Mouse (Mus musculus): ENCODE data around the gene Ckap5. TPM values are rescaled to one million over a fixed set of nuclear protein-coding genes. Genes with fewer than 3 reads are reported as not detected.
"Not testable (repeated sequence)": the region's sequence is repeated elsewhere in the genome, so short reads cannot be mapped to it uniquely, and the experiment has no call there.

The Ckap5 gene
- polyA plus RNA-seq (2016; fragmentation: Nextera tagmentation; extraction: Ambion mirVana) = 163 and 164 TPM in 2 replicates

- H3K9me3 ChIP-seq = no peaks in the 10 kb centered on the region
- H3K4me1 ChIP-seq = peaks cover 3% of the 10 kb centered on the region; the same call in 1 of the 2 replicates
- H3K36me3 ChIP-seq = peaks cover 25% of the 10 kb centered on the region
- no peaks in the 10 kb centered on the region for H3K27me3 ChIP-seq
- WGBS = under 1% methylated on average over 64 of the region's 64 CpGs
- H3K4me3 ChIP-seq = peak within 1 kb of the TSS; percentile 96
- H3K27ac ChIP-seq (replicated peaks) = peak within 1 kb of the TSS; percentile 84
- ATAC-seq (ENCODE audit: low FRiP score, low read depth) = peak; percentile 99
- peak within 1 kb of the TSS; percentile 61 for H3K4me2 ChIP-seq (replicated peaks)
- H3K9ac ChIP-seq (replicated peaks) = peak within 1 kb of the TSS; percentile 94
Observed at GRCm38 (mm10) chr2:91526294-91527146, at the start of gene Ckap5. TSS of gene Ckap5 (plus strand) at chr2:91526762.

GRCm38 (mm10) chr2:91476841-91477240 is 49.7 kb upstream of the Ckap5 start:
- Histone ChIP-seq H3K27me3 (no peaks in the 10 kb centered on the region), H3K27ac (replicated peaks) (no peak overlapping the region), H3K4me3 (no peak overlapping the region), H3K9ac (replicated peaks) (no peak overlapping the region), H3K4me2 (replicated peaks) (no peak overlapping the region), H3K4me1 (no peaks in the 10 kb centered on the region), H3K36me3 (peaks cover 76% of the 10 kb centered on the region), H3K9me3 (no peaks in the 10 kb centered on the region)
- ATAC-seq (ENCODE audit: low FRiP score, low read depth) = no peak
- 87% methylated on average over 7 of the region's 7 CpGs for WGBS

- ATAC-seq (ENCODE audit: low FRiP score, low read depth) = 0 out of 2 replicates have a peak, but pooled peaks have one; percentile 27
- Histone ChIP-seq H3K9me3 (no peaks in the 10 kb centered on the region), H3K36me3 (peaks cover 64% of the 10 kb centered on the region), H3K27ac (replicated peaks) (no peak overlapping the region), H3K4me2 (replicated peaks) (no peak overlapping the region), H3K4me1 (no peaks in the 10 kb centered on the region), H3K4me3 (no peak overlapping the region), H3K9ac (replicated peaks) (no peak overlapping the region), H3K27me3 (no peaks in the 10 kb centered on the region)
- 97% methylated on average over 9 of the region's 9 CpGs for WGBS
Observed at GRCm38 (mm10) chr2:91480399-91480801, 46.2 kb upstream of the Ckap5 start.

GRCm38 (mm10) chr2:91480805-91481514 is 45.6 kb upstream of the Ckap5 start:
- ATAC-seq (ENCODE audit: low FRiP score, low read depth) = peak; percentile 73; the same call in 1 of the 2 replicates
- peaks cover 63% of the 10 kb centered on the region for H3K36me3 ChIP-seq

GRCm38 (mm10) chr2:91484698-91485097 is 41.9 kb upstream of the Ckap5 start:
- Histone ChIP-seq H3K36me3 (peaks cover 59% of the 10 kb centered on the region), H3K4me1 (no peaks in the 10 kb centered on the region), H3K4me2 (replicated peaks) (no peak overlapping the region), H3K9me3 (no peaks in the 10 kb centered on the region), H3K4me3 (no peak overlapping the region), H3K9ac (replicated peaks) (no peak overlapping the region), H3K27ac (replicated peaks) (no peak overlapping the region), H3K27me3 (no peaks in the 10 kb centered on the region)
- no peak for ATAC-seq (ENCODE audit: low FRiP score, low read depth)
- 85% methylated on average over 4 of the region's 4 CpGs for WGBS

More at GRCm38 (mm10) chr2:91480805-91481514, 45.6 kb upstream of the Ckap5 start:
- Histone ChIP-seq H3K4me1 (no peaks in the 10 kb centered on the region), H3K4me2 (replicated peaks) (no peak overlapping the region), H3K4me3 (no peak overlapping the region), H3K9me3 (no peaks in the 10 kb centered on the region), H3K9ac (replicated peaks) (no peak overlapping the region), H3K27me3 (no peaks in the 10 kb centered on the region), H3K27ac (replicated peaks) (no peak overlapping the region)
- 68% methylated on average over 6 of the region's 6 CpGs for WGBS

- H3K27me3 ChIP-seq = no peaks in the 10 kb centered on the region
- no peak overlapping the region for H3K9ac ChIP-seq (replicated peaks)
- no peak for ATAC-seq (ENCODE audit: low FRiP score, low read depth)
- WGBS = 86% methylated on average over 6 of the region's 6 CpGs
- peaks cover 61% of the 10 kb centered on the region for H3K36me3 ChIP-seq
- no peak overlapping the region for H3K4me2 ChIP-seq (replicated peaks)
- H3K27ac ChIP-seq (replicated peaks) = no peak overlapping the region
- no peak overlapping the region for H3K4me3 ChIP-seq
- no peaks in the 10 kb centered on the region for H3K4me1 ChIP-seq
- H3K9me3 ChIP-seq = no peaks in the 10 kb centered on the region
Observed at GRCm38 (mm10) chr2:91485256-91485655, 41.3 kb upstream of the Ckap5 start.

- H3K27ac ChIP-seq (replicated peaks); H3K9ac ChIP-seq (replicated peaks); ATAC-seq (ENCODE audit: low FRiP score, low read depth); H3K4me3 ChIP-seq; H3K9me3 ChIP-seq; H3K4me2 ChIP-seq (replicated peaks); H3K27me3 ChIP-seq; H3K4me1 ChIP-seq: not testable (repeated sequence)
- 53% methylated on average over 3 of the region's 3 CpGs for WGBS
- H3K36me3 ChIP-seq = peaks cover 72% of the 10 kb centered on the region
Observed at GRCm38 (mm10) chr2:91487295-91487694, 39.3 kb upstream of the Ckap5 start.

- Histone ChIP-seq H3K9ac (replicated peaks) (no peak overlapping the region), H3K4me1 (no peaks in the 10 kb centered on the region), H3K27ac (replicated peaks) (no peak overlapping the region), H3K4me3 (no peak overlapping the region), H3K27me3 (no peaks in the 10 kb centered on the region), H3K36me3 (peaks cover 87% of the 10 kb centered on the region), H3K4me2 (replicated peaks) (no peak overlapping the region), H3K9me3 (no peaks in the 10 kb centered on the region)
- no peak for ATAC-seq (ENCODE audit: low FRiP score, low read depth)
- WGBS = 97% methylated on average over 12 of the region's 12 CpGs
Observed at GRCm38 (mm10) chr2:91492071-91492635, 34.4 kb upstream of the Ckap5 start.

- H3K9me3 ChIP-seq = no peaks in the 10 kb centered on the region
- H3K36me3 ChIP-seq = peaks cover 91% of the 10 kb centered on the region
- WGBS = 95% methylated on average over 9 of the region's 9 CpGs
- ATAC-seq (ENCODE audit: low FRiP score, low read depth) = no peak
- H3K27me3 ChIP-seq = no peaks in the 10 kb centered on the region
- no peak overlapping the region for H3K27ac ChIP-seq (replicated peaks)
- no peak overlapping the region for H3K4me2 ChIP-seq (replicated peaks)
- no peak overlapping the region for H3K4me3 ChIP-seq
- H3K4me1 ChIP-seq = no peaks in the 10 kb centered on the region
- H3K9ac ChIP-seq (replicated peaks) = no peak overlapping the region
Observed at GRCm38 (mm10) chr2:91493981-91494380, 32.6 kb upstream of the Ckap5 start.

GRCm38 (mm10) chr2:91498093-91498719 is 28.4 kb upstream of the Ckap5 start:
- H3K36me3 ChIP-seq = peaks cover 80% of the 10 kb centered on the region
- no peak overlapping the region for H3K4me2 ChIP-seq (replicated peaks)
- no peaks in the 10 kb centered on the region for H3K27me3 ChIP-seq
- no peak overlapping the region for H3K9ac ChIP-seq (replicated peaks)
- H3K27ac ChIP-seq (replicated peaks) = no peak overlapping the region
- H3K4me1 ChIP-seq = no peaks in the 10 kb centered on the region
- 88% methylated on average over 8 of the region's 8 CpGs for WGBS
- no peak for ATAC-seq (ENCODE audit: low FRiP score, low read depth)
- no peak overlapping the region for H3K4me3 ChIP-seq
- no peaks in the 10 kb centered on the region for H3K9me3 ChIP-seq

GRCm38 (mm10) chr2:91508076-91508475 is 18.5 kb upstream of the Ckap5 start:
- H3K27me3 ChIP-seq = no peaks in the 10 kb centered on the region
- no peak for ATAC-seq (ENCODE audit: low FRiP score, low read depth)
- H3K27ac ChIP-seq (replicated peaks) = no peak overlapping the region
- no peak overlapping the region for H3K4me2 ChIP-seq (replicated peaks)
- H3K9me3 ChIP-seq = no peaks in the 10 kb centered on the region
- H3K4me3 ChIP-seq = no peak overlapping the region
- peaks cover 56% of the 10 kb centered on the region for H3K36me3 ChIP-seq
- 91% methylated on average over 8 of the region's 8 CpGs for WGBS
- H3K4me1 ChIP-seq = no peaks in the 10 kb centered on the region
- H3K9ac ChIP-seq (replicated peaks) = no peak overlapping the region
